Mouse (Mus musculus): ENCODE measurements around the gene Ribc2.
A peak's percentile ranks its signal among the peaks of the same experiment; 100 is the strongest.

Ribc2 gene

GRCm38 (mm10) chr15:85131275-85132192 is at the start of gene Ribc2, which contains the start of gene Smc1b:
Gene Ribc2 (plus strand): TSS chr15:85132078.
Gene Smc1b (minus strand): TSS chr15:85131964.
- peak; percentile 59 to 65 for DNase-seq (ENCODE audit: low spot score in 2 of 2)

- no peak for DNase-seq (ENCODE audit: low spot score in 2 of 2)
These were observed 46.2 kb upstream of the Ribc2 start for GRCm38 (mm10) chr15:85085641-85086040.

- DNase-seq (ENCODE audit: low spot score in 2 of 2) = no peak
These were observed 279 bp downstream of the Ribc2 start for GRCm38 (mm10) chr15:85132193-85132520.

- DNase-seq (ENCODE audit: low spot score in 2 of 2) = no peak
These were observed 3.3 kb downstream of the Ribc2 start for GRCm38 (mm10) chr15:85135143-85135542.

GRCm38 (mm10) chr15:85141290-85141689 is 9.4 kb downstream of the Ribc2 start:
- no peak for DNase-seq (ENCODE audit: low spot score in 2 of 2)

GRCm38 (mm10) chr15:85142441-85142840 is 10.6 kb downstream of the Ribc2 start:
- no peak for DNase-seq (ENCODE audit: low spot score in 2 of 2)

GRCm38 (mm10) chr15:85143161-85143560 is 11.3 kb downstream of the Ribc2 start:
- DNase-seq (ENCODE audit: low spot score in 2 of 2) = no peak

- no peak for DNase-seq (ENCODE audit: low spot score in 2 of 2)
These were observed 11.9 kb downstream of the Ribc2 start for GRCm38 (mm10) chr15:85143747-85144146.

GRCm38 (mm10) chr15:85144249-85144648 is 12.4 kb downstream of the Ribc2 start:
- no peak for DNase-seq (ENCODE audit: low spot score in 2 of 2)

- DNase-seq (ENCODE audit: low spot score in 2 of 2) = peak; percentile 36 to 74
These were observed 19.6 kb downstream of the Ribc2 start for GRCm38 (mm10) chr15:85151433-85151918.

- DNase-seq (ENCODE audit: low spot score in 2 of 2) = no peak
These were observed 20.7 kb downstream of the Ribc2 start for GRCm38 (mm10) chr15:85152577-85152976.

- no peak for DNase-seq (ENCODE audit: low spot score in 2 of 2)
These were observed 22.2 kb downstream of the Ribc2 start for GRCm38 (mm10) chr15:85154091-85154490.

GRCm38 (mm10) chr15:85156198-85156597 is 24.3 kb downstream of the Ribc2 start:
- DNase-seq (ENCODE audit: low spot score in 2 of 2) = no peak

GRCm38 (mm10) chr15:85161416-85161815 is 29.5 kb downstream of the Ribc2 start:
- no peak for DNase-seq (ENCODE audit: low spot score in 2 of 2)

GRCm38 (mm10) chr15:85162693-85163663 is 31.1 kb downstream of the Ribc2 start:
- no peak for DNase-seq (ENCODE audit: low spot score in 2 of 2)

- no peak for DNase-seq (ENCODE audit: low spot score in 2 of 2)
These were observed 34.6 kb downstream of the Ribc2 start for GRCm38 (mm10) chr15:85166433-85166933.

GRCm38 (mm10) chr15:85167086-85167679 is 35.3 kb downstream of the Ribc2 start:
- DNase-seq (ENCODE audit: low spot score in 2 of 2) = no peak

- DNase-seq (ENCODE audit: low spot score in 2 of 2) = no peak
These were observed 40.2 kb downstream of the Ribc2 start for GRCm38 (mm10) chr15:85172054-85172453.

- no peak for DNase-seq (ENCODE audit: low spot score in 2 of 2)
These were observed 41.5 kb downstream of the Ribc2 start for GRCm38 (mm10) chr15:85173425-85173824.

GRCm38 (mm10) chr15:85174060-85174459 is 42.2 kb downstream of the Ribc2 start:
- DNase-seq (ENCODE audit: low spot score in 2 of 2) = no peak

- DNase-seq (ENCODE audit: low spot score in 2 of 2) = no peak
These were observed 45.7 kb downstream of the Ribc2 start for GRCm38 (mm10) chr15:85177576-85177975.

- DNase-seq (ENCODE audit: low spot score in 2 of 2) = no peak
These were observed 46.3 kb downstream of the Ribc2 start for GRCm38 (mm10) chr15:85178172-85178571.
